Mouse (Mus musculus) MEL (cell line): Measurements from ENCODE around the gene Brca2. TPM values are rescaled to one million over a fixed set of nuclear protein-coding genes. Genes with fewer than 3 reads are reported as not detected.

ENCODE experiments used
- DNase-seq: peaks from one replicate; pipeline ENCODE4 v3.0.0; 2011; ENCODE audit warnings: low read depth, low spot score
- H3K27ac ChIP-seq: 2 replicates; pipeline ENCODE4 v1.5.1; 2012; ENCODE audit warnings: low read depth, mild to moderate bottlenecking, control low read depth, low read length, moderate library complexity; ENCODE audit not compliant: control insufficient read depth
- H3K27me3 ChIP-seq, 2 experiments: fragments of 150-350 bp in 1 of 2; sonication (generic) in 1 of 2; 2 replicates each; pipeline ENCODE4 v1.6.1; 2012; ENCODE audit warnings: low read length in 2 of 2, mild to moderate bottlenecking in 2 of 2, improper control_type of control experiment in 1 of 2, moderate library complexity in 1 of 2; ENCODE audit not compliant: insufficient read depth in 2 of 2, control insufficient read depth in 1 of 2
- H3K36me3 ChIP-seq, 2 experiments: 2 replicates each; pipeline ENCODE4 v1.6.1; 2012 to 2014; ENCODE audit warnings: low read length in 2 of 2, improper control_type of control experiment in 1 of 2, inconsistent platforms in 1 of 2, mild to moderate bottlenecking in 1 of 2; ENCODE audit not compliant: insufficient read depth in 2 of 2, control insufficient read depth in 1 of 2
- H3K4me1 ChIP-seq, 2 experiments: fragments of 150-350 bp in 1 of 2; sonication (generic) in 1 of 2; 2 replicates each; pipeline ENCODE4 v1.6.1; 2012; ENCODE audit warnings: low read length in 2 of 2, improper control_type of control experiment in 1 of 2, mild to moderate bottlenecking in 1 of 2; ENCODE audit not compliant: insufficient read depth in 2 of 2, control insufficient read depth in 1 of 2
- H3K4me3 ChIP-seq, 2 experiments: fragments of 150-350 bp in 1 of 2; sonication (generic) in 1 of 2; 2 replicates each; pipeline ENCODE4 v1.5.1; 2012; ENCODE audit warnings: low read depth in 2 of 2, low read length in 2 of 2, mild to moderate bottlenecking in 2 of 2, moderate library complexity in 2 of 2, control low read depth in 1 of 2, improper control_type of control experiment in 1 of 2; ENCODE audit not compliant: control insufficient read depth in 1 of 2, insufficient read depth in 1 of 2
- H3K79me2 ChIP-seq: 2 replicates; pipeline ENCODE4 v1.6.1; 2012; ENCODE audit warnings: mild to moderate bottlenecking, low read length, moderate library complexity; ENCODE audit not compliant: control insufficient read depth, poor library complexity, insufficient read depth
- H3K9ac ChIP-seq: 2 replicates; pipeline ENCODE4 v1.6.1; 2012; ENCODE audit warnings: low read depth, mild to moderate bottlenecking, control low read depth, low read length, moderate library complexity; ENCODE audit not compliant: control insufficient read depth, poor library complexity, severe bottlenecking
- H3K9me3 ChIP-seq: fragments of 150-350 bp; sonication (generic); replicated peaks from 2 replicates; pipeline ENCODE4 v1.6.1; 2012; ENCODE audit warnings: mild to moderate bottlenecking, low read length, improper control_type of control experiment, moderate library complexity; ENCODE audit not compliant: insufficient read depth
- BHLHE40 ChIP-seq: IDR thresholded peaks from 2 replicates; pipeline ENCODE4 v1.6.1; 2012; ENCODE audit warnings: low read depth, mild to moderate bottlenecking, inconsistent platforms, low read length, improper control_type of control experiment, borderline replicate concordance
- CHD1 ChIP-seq: IDR thresholded peaks from 2 replicates; pipeline ENCODE4 v1.6.1; 2012; ENCODE audit warnings: low read depth, mild to moderate bottlenecking, inconsistent platforms, low read length, improper control_type of control experiment
- CHD2 ChIP-seq: IDR thresholded peaks from 2 replicates; pipeline ENCODE4 v1.6.1; 2011; ENCODE audit warnings: low read length, improper control_type of control experiment
- CTCF ChIP-seq, 3 experiments: IDR thresholded peaks in 2 of 3; conservative IDR thresholded peaks in 1 of 3; 2 replicates each; pipeline ENCODE4 v1.5.1; 2011 to 2012; ENCODE audit warnings: low read length in 3 of 3, low read depth in 2 of 3, mild to moderate bottlenecking in 2 of 3, improper control_type of control experiment in 1 of 3, inconsistent platforms in 1 of 3, mixed read lengths in 1 of 3, moderate library complexity in 1 of 3; ENCODE audit not compliant: control insufficient read depth in 1 of 3, insufficient read depth in 1 of 3, poor library complexity in 1 of 3, severe bottlenecking in 1 of 3
- EP300 ChIP-seq, 2 experiments: IDR thresholded peaks; 2 replicates each; pipeline ENCODE4 v1.6.1; 2011; ENCODE audit warnings: improper control_type of control experiment in 2 of 2, low read length in 2 of 2, low read depth in 1 of 2, mild to moderate bottlenecking in 1 of 2
- GABPA ChIP-seq: IDR thresholded peaks from 2 replicates; pipeline ENCODE4 v1.6.1; 2012; ENCODE audit warnings: low read depth, mild to moderate bottlenecking, inconsistent platforms, low read length, improper control_type of control experiment, moderate library complexity
- GATA1 ChIP-seq: IDR thresholded peaks from 2 replicates; pipeline ENCODE4 v1.6.1; 2011; ENCODE audit warnings: low read depth, low read length, improper control_type of control experiment
- HCFC1 ChIP-seq: IDR thresholded peaks from 2 replicates; pipeline ENCODE4 v1.6.1; 2012; ENCODE audit warnings: low read depth, mild to moderate bottlenecking, inconsistent platforms, low read length, improper control_type of control experiment, moderate library complexity
- MAFK ChIP-seq: IDR thresholded peaks from 2 replicates; pipeline ENCODE4 v1.6.1; 2011; ENCODE audit warnings: low read depth, mild to moderate bottlenecking, low read length, improper control_type of control experiment, borderline replicate concordance
- MAX ChIP-seq: IDR thresholded peaks from 2 replicates; pipeline ENCODE4 v1.6.1; 2011; ENCODE audit warnings: low read length, improper control_type of control experiment
- MAZ ChIP-seq: IDR thresholded peaks from 2 replicates; pipeline ENCODE4 v1.6.1; 2012; ENCODE audit warnings: low read depth, mild to moderate bottlenecking, inconsistent platforms, low read length, improper control_type of control experiment
- MEF2A ChIP-seq: IDR thresholded peaks from 2 replicates; pipeline ENCODE4 v1.6.1; 2014; ENCODE audit warnings: low read depth, mild to moderate bottlenecking, inconsistent platforms, low read length, improper control_type of control experiment; ENCODE audit not compliant: poor library complexity, insufficient replicate concordance, severe bottlenecking; ENCODE audit errors: extremely low read depth
- MXI1 ChIP-seq: IDR thresholded peaks from 2 replicates; pipeline ENCODE4 v1.6.1; 2011; ENCODE audit warnings: mild to moderate bottlenecking, low read depth, low read length, improper control_type of control experiment
- MYB ChIP-seq: IDR thresholded peaks from 2 replicates; pipeline ENCODE4 v1.6.1; 2011; ENCODE audit warnings: mild to moderate bottlenecking, low read depth, low read length, improper control_type of control experiment
- MYC ChIP-seq: IDR thresholded peaks from 2 replicates; pipeline ENCODE4 v1.6.1; 2011; ENCODE audit warnings: low read depth, mild to moderate bottlenecking, low read length, improper control_type of control experiment, moderate library complexity
- POLR2A ChIP-seq, 2 experiments: IDR thresholded peaks; 2 replicates each; pipeline ENCODE4 v1.6.1; 2011 to 2012; ENCODE audit warnings: low read length in 2 of 2, mild to moderate bottlenecking in 2 of 2, control low read depth in 1 of 2, improper control_type of control experiment in 1 of 2, low read depth in 1 of 2, moderate library complexity in 1 of 2; ENCODE audit not compliant: control insufficient read depth in 1 of 2, insufficient read depth in 1 of 2, poor library complexity in 1 of 2
- POLR2AphosphoS2 ChIP-seq: IDR thresholded peaks from 2 replicates; pipeline ENCODE4 v1.6.1; 2011; ENCODE audit warnings: low read length, improper control_type of control experiment
- SIN3A ChIP-seq: IDR thresholded peaks from 2 replicates; pipeline ENCODE4 v1.6.1; 2012; ENCODE audit warnings: low read length, improper control_type of control experiment, inconsistent platforms
- SMC3 ChIP-seq: IDR thresholded peaks from 2 replicates; pipeline ENCODE4 v1.6.1; 2011; ENCODE audit warnings: low read depth, low read length, improper control_type of control experiment
- TBP ChIP-seq: IDR thresholded peaks from 2 replicates; pipeline ENCODE4 v1.8.0; 2011; ENCODE audit warnings: low read depth, low read length, improper control_type of control experiment
- USF1 ChIP-seq: IDR thresholded peaks from 2 replicates; pipeline ENCODE4 v1.6.1; 2014; ENCODE audit warnings: low read depth, mild to moderate bottlenecking, inconsistent platforms, low read length, improper control_type of control experiment, moderate library complexity
- ZC3H11A ChIP-seq: IDR thresholded peaks from 2 replicates; pipeline ENCODE4 v1.6.1; 2012; ENCODE audit warnings: low read depth, mild to moderate bottlenecking, inconsistent platforms, low read length, improper control_type of control experiment
- ZKSCAN1 ChIP-seq: IDR thresholded peaks from 2 replicates; pipeline ENCODE4 v1.6.1; 2012; ENCODE audit warnings: low read depth, mild to moderate bottlenecking, inconsistent platforms, low read length, improper control_type of control experiment, moderate library complexity
- ZNF384 ChIP-seq: IDR thresholded peaks from 2 replicates; pipeline ENCODE4 v1.6.1; 2012; ENCODE audit warnings: low read depth, mild to moderate bottlenecking, inconsistent platforms, low read length, improper control_type of control experiment
- polyA plus RNA-seq, 2 experiments: library from polyadenylated mRNA; stranded (reverse) in 1 of 2; unstranded in 1 of 2; fragments of >175 nt in 1 of 2; fragments of >200 nt in 1 of 2; gene quantifications; 2 replicates each; pipeline versions ENCODE4 v1.2.1 to v1.2.4; 2012; ENCODE audit warnings: low replicate concordance in 2 of 2, low read depth in 1 of 2; ENCODE audit not compliant: insufficient read length in 2 of 2, insufficient read depth in 1 of 2, missing spikeins in 1 of 2
- total RNA-seq: library from RNA; depleted of rRNA; stranded (reverse); fragments of 300-350 nt; gene quantifications from 2 replicates; pipeline ENCODE4 v1.2.3, GENCODE M21; 2012

Brca2 gene
- total and polyA plus RNA-seq, 3 experiments, result 29.8 to 239 (median 53.4) TPM

GRCm38 (mm10) chr5:150570496-150571219 is 48.2 kb downstream of the Brca2 start:
- no peak for DNase-seq
- H3K79me2 ChIP-seq, result no peaks in the 10 kb centered on the region
- no peaks in the 10 kb centered on the region for H3K27me3 ChIP-seq
- H3K36me3 ChIP-seq, result peaks cover 0 to 9% of the 10 kb centered on the region in 2 experiments; a peak in 2 of 4 replicates
- H3K4me1 ChIP-seq, result no peaks in the 10 kb centered on the region
- no peak overlapping the region for H3K4me3 ChIP-seq
- no peak overlapping the region for H3K27ac ChIP-seq
- TF ChIP-seq SMC3 (no peak), EP300 (IDR thresholded peaks at IDR 0.05; ENCODE audit: low read depth in 1 of 2, low read length in 2 of 2) (no peak), CHD2 (no peak), MEF2A (no peak), ZC3H11A (no peak), GATA1 (no peak), SIN3A (no peak), MXI1 (no peak)
- H3K9me3 ChIP-seq, result no peaks in the 10 kb centered on the region
- no peak overlapping the region for H3K9ac ChIP-seq

- H3K79me2 ChIP-seq, result no peaks in the 10 kb centered on the region
- H3K4me1 ChIP-seq, result peaks cover 13 to 21% of the 10 kb centered on the region in 2 experiments
- no peak for DNase-seq
- no peak overlapping the region for H3K27ac ChIP-seq
- H3K9me3 ChIP-seq, result no peaks in the 10 kb centered on the region
- H3K9ac ChIP-seq, result no peak overlapping the region
- H3K27me3 ChIP-seq, result no peaks in the 10 kb centered on the region
- peaks cover 4 to 16% of the 10 kb centered on the region in 2 experiments; a peak in 3 of 4 replicates for H3K36me3 ChIP-seq
- H3K4me3 ChIP-seq, result no peak overlapping the region
- TF ChIP-seq MAFK, result no peak
- TF ChIP-seq USF1, result no peak
- no peak for TF ChIP-seq MAZ
- TF ChIP-seq GABPA, result no peak
- no peak for TF ChIP-seq BHLHE40
- TF ChIP-seq SMC3, result no peak
- TF ChIP-seq MYC, result no peak
- TF ChIP-seq EP300 (IDR thresholded peaks at IDR 0.05; ENCODE audit: low read depth in 1 of 2, low read length in 2 of 2), result no peak
- TF ChIP-seq ZNF384, result no peak
- TF ChIP-seq CTCF (IDR thresholded peaks at IDR 0.05 in 2 of 3, conservative IDR thresholded peaks at IDR 0.05 in 1 of 3; ENCODE audit: control insufficient read depth in 1 of 3, insufficient read depth in 1 of 3, low read depth in 2 of 3, low read length in 3 of 3, poor library complexity in 1 of 3, severe bottlenecking in 1 of 3), result no peak
- no peak for TF ChIP-seq MAX
- no peak for TF ChIP-seq MYB
- TF ChIP-seq HCFC1, result no peak
- no peak for TF ChIP-seq POLR2A (IDR thresholded peaks at IDR 0.05; ENCODE audit: control insufficient read depth in 1 of 2, insufficient read depth in 1 of 2, low read depth in 1 of 2, low read length in 2 of 2, poor library complexity in 1 of 2)
- no peak for TF ChIP-seq CHD1
- TF ChIP-seq POLR2AphosphoS2, result no peak
- TF ChIP-seq TBP, result no peak
- TF ChIP-seq ZKSCAN1, result no peak
Measured at GRCm38 (mm10) chr5:150574403-150574802, 52.0 kb downstream of the Brca2 start.
